Mouse (Mus musculus) lung, adult 2 months (tissue): Measurements from ENCODE around the gene Ppm1l.

ENCODE experiments used
- CTCF ChIP-seq: fragments of 200-500 bp; IDR thresholded peaks from 2 replicates; pipeline ENCODE4 v1.5.1; 2011; ENCODE audit warnings: mild to moderate bottlenecking, low read length, control low read depth; ENCODE audit not compliant: insufficient read depth
- POLR2A ChIP-seq: fragments of 200-500 bp; IDR thresholded peaks from 2 replicates; pipeline ENCODE4 v1.6.1; 2011; ENCODE audit warnings: low read depth, mild to moderate bottlenecking, control low read depth, low read length, borderline replicate concordance; ENCODE audit errors: extremely low read depth

GRCm38 (mm10) chr3:69348921-69349237 lies 32.2 kb downstream of the Ppm1l start:
- no peak for TF ChIP-seq POLR2A
- no peak for TF ChIP-seq CTCF
